Mouse (Mus musculus) embryo, embryonic 11.5 days (tissue): ENCODE results near the gene Trpm4.

Experiments
- DNase-seq: peaks from one replicate; pipeline ENCODE4 v3.0.0-alpha.2; 2012; ENCODE audit warnings: low read depth, low spot score

Gene Trpm4

GRCm38 (mm10) chr7:45312686-45313453 is 20.7 kb downstream of the Trpm4 start:
- DNase-seq: no peak

DNA sequence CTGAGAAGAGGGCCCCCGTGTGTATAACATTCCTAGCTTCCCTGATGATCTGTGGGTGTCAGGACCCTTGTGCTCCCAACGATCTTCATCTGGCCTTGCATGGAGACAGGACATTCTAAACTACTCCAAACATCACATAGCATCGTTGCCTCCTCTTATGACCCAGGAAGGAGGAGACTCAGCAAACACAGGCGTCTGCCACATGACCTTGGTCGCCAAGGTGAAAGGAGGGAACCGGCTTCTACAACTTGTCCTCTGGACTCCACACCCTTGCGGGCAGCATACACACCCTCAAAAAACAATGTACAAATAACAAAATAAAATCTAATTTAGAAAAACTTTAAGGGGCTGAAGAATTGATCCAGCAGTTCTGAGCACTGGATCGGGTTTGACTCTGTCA is 21.6 kb downstream of the Trpm4 start:
- no peak for DNase-seq

DNA sequence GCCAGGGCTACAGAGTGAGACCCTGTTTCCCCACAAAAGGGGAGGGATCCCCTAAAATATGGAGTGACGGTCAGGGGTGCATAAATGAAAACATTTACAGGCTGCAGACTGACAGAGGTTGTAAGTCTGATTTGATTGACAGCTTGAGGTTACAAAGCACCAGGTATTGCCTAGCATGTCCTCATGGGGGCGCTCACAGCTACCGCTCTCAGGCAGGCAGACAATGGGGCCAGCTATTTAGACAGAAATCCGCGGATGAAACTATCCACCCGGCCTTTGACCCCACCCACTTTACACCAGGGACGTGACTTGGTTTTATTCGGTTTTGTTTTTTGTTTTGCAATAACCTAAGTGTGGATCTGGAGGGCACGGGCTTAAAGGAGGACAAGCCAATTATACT is 24.1 kb downstream of the Trpm4 start:
- peak; percentile 29 for DNase-seq

- no peak for DNase-seq
Measured at GRCm38 (mm10) chr7:45308551-45309240, 24.9 kb downstream of the Trpm4 start.

- DNase-seq: peak; percentile 42
Measured at GRCm38 (mm10) chr7:45305275-45305674, 28.3 kb downstream of the Trpm4 start.

GRCm38 (mm10) chr7:45304869-45305268 is 28.7 kb downstream of the Trpm4 start:
- no peak for DNase-seq

DNA sequence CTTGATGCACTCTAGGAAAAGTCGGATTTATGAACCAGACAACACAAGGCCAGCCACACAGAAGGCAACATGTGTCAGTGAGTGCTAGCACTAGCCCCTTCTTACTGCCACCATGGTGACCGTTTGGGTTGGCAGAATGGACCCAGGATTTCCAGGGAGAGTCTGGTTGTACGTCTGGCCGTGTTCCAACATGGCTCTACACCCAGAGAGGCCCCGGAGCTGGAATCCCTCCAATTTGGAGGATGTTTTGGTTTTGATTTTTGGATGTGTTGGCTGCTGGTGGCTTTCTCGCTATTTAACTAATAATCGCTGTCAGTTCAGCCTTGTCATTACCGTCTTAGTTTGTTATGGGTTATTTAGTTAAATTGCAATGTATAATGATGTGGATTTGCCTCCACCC is 31.0 kb downstream of the Trpm4 start:
- no peak for DNase-seq

GRCm38 (mm10) chr7:45300270-45300669 is 33.3 kb downstream of the Trpm4 start:
- peak; percentile 46 for DNase-seq

DNA sequence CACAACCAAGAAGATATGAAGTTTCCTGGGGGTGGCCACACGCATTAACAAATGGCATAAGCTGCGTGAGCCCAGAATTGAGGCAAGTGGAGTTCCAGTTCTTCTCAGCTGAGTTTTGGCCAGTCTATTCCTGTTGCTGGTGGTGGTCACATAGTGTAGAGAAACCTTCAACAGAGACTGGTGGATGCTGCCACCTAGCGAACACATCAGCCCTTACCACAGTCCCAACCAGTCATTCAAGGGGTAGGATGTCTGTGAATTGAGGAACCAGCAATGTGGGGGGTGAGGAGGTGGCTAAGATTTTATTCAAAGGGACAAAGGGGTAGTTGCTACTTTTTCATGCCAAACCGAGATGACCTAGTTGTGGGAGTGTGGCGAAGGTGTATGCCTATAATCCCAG is 33.8 kb downstream of the Trpm4 start:
- peak; percentile 51 for DNase-seq

DNA sequence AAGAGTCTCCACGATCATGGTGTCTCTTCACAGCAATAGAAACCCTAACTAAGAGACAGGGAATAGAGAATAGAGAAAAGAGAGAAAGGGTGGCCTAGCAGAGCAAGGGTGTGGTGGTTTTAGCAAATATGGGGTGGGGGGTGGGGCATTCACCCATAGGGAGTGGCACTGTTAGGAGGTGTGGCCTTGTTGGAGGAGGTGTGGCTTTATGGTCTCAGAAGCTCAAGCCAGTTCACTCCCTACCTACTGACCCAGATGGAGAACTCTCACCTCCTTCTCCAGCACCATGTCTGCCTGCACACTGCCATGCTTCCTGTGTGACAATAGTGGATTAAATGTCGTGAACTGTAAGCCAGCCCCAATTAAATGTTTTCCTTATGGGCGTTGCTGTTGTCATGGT is 36.0 kb downstream of the Trpm4 start:
- no peak for DNase-seq

DNA sequence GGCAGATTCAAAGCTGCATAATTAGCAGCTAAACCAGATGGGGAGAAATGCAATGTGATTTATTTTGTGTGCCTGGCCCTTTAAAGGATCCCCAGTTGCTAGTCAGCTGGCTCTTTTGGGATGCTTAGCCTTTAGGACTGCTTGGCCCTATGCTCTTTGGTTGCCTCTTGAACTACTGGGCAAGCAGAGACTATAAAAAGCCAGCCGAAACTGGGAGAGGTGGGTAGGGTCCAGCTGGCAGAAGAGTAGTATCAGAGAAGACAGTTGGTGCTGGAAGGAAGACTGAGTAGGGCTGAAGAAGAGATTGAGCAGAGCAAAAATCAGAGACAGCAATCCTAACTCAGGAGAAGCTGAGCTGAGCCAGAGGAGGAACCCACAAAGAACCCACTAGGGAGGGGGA is 37.0 kb downstream of the Trpm4 start:
- no peak for DNase-seq

GRCm38 (mm10) chr7:45286486-45286885 is 47.1 kb downstream of the Trpm4 start:
- DNase-seq: no peak

DNA sequence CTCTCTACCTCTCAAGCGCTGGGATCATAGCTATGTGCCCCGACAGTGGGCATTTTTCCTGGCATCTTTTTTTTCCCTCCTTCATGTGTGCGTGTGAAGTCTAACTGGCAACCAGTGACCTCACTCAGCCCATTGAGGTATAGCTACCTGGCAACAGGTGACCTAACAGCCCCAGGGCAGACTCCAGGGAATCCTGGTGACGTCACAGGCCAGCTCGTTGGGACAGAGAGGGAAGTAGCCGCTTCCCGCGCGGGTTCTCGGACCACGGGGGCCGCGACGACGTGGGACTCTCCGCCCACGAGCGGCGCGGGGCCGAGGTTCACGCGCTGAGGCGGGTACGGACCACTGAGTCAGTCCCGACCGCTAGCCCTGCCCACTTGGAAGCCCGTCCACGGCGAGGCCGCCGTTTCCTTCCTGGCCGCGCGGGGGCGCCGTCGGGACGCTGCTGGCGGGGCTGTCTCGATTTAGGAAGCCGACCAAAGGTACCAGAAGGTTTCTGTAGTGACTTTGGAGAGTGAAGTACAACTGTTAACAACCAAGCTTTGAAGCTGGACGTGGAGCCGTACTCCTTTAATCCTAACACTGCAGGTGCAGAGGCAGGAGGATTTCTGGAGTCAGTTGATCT is 56.3 kb downstream of the Trpm4 start, which contains the start of gene Slc6a21:
TSS of gene Slc6a21 (plus strand) at position 378 of the 625 bp plus-strand sequence.
- peak; percentile 37 for DNase-seq

DNA sequence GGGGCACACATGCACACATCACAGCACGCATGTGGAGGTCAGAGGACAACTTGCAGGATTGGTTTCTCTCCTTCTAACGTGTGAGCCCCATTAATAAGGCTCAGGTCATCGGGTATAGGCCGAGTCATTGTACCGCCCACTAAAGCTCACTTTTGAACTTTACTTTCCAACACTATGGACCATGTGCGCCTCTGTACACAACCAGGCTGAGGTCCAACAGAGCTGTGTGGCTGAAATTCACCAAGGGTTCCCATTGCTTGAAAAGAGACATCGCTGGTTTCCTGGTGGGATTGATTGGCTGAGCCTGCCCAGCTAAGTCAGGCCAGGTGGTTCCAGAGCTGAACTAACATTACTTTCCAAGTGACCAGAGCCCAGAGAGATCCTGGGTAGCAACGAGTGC is 59.9 kb downstream of the Trpm4 start:
- no peak for DNase-seq

DNA sequence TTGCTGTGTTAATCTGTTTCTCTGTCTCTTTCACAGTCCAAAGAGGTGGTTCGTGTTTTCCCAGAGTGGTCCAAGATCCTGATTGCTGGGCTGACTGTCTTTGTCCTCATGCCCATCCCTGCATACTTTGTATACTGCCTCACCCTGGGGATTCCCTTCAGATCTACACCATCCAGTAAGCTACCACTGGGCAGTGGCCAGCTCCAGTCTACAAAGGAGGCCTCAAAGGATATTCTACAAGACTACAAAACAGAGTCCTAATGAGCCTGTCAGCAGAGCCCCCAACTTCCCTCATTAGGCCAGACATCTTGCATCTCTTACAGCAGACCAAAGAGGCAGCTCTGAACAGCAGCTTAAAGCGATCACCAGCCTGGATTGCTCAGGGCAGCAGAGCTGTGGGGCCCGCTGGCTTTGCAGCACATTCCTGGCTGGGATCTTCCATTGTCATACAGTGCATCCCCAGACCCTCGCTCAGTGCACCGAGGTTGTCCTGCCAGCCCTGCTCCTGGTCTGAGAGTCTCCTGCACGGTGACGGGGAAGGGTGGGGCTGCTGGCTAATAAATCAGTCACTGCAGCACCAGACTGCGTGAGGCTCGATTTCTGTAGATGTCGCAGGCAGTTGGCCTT is 60.7 kb downstream of the Trpm4 start:
- no peak for DNase-seq

- DNase-seq: no peak
Measured at GRCm38 (mm10) chr7:45265518-45265917, 68.1 kb downstream of the Trpm4 start.

DNA sequence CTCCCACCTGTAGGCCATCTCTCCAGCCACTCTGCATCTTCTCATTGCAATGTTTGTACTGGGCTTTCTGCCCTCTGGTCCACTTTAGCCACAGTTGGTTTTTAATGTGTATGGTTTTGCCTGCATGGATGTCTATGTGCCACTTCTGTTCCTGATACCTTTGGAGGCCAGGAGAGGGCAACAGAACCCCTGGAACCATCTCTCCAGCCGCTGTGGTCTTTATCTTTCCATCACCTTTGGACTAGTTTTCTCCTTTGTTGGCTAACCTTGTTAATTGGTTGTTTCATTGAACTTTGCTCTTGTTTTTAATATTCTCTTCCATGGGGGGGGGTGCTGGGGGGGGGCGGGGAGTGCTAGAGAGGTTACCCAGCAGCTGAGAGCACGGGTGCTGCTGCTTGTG is 69.2 kb downstream of the Trpm4 start:
- no peak for DNase-seq

GRCm38 (mm10) chr7:45263006-45263607 is 70.5 kb downstream of the Trpm4 start:
- no peak for DNase-seq

- DNase-seq: no peak
Measured at GRCm38 (mm10) chr7:45262266-45262665, 71.3 kb downstream of the Trpm4 start.

DNA sequence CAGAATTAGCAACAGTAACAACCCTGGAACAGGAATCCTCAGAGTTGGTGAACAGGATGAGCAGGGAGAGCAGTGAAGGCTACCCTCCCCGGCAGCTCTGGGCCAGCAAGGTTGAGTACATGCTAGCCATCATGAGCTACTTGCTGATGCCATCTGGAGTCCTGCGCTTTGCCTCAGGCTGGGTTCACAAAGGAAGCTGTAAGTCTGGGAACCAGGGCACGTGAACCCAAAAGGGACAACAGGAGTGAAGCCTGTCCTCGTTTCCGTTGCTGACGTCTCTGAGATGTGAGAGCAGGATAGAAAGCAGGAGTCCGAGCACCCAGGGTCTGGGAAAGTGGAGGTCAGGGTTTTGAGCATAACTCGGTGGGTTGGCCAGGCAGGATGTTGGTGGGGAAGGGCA is 74.3 kb downstream of the Trpm4 start:
- no peak for DNase-seq

DNA sequence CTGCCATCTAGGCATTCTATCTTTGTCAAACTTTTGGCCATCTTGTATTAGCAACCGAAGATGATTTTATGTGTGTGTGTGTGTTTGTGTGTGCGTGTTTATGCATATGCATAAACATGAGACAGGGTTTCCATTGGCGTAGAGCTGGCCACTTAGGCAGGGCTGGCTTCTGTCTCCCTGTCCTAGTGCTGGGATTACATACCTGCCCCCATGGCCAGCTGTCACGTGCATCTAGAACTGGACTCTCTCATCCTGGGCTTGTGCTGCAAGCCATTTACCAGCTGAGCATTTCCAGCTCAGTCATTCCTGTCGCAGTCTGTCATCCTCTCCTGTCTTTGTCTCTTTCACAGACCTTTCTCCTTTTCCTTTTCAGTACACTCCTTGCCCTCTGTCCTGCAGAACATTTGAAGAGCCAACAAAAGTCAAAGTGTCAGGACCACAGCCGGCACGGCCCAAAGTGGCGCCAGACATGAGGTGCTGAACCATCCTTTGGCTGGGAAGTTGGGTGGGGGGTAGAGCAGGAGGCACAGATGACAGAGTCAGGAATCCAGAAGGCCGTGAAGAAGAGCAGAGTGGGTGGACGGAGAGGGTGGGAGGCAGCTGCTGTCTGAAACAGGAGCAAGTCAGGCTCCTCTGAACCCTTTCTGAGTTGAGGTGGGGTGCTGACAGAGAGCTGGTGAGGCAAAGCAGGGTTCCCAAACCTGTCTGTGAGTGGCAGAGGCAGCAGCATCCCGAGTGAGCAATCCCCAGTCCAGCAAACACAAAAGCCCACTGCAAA is 76.3 kb downstream of the Trpm4 start:
- no peak for DNase-seq
